Mouse (Mus musculus) lung, embryonic 14.5 days (tissue): ENCODE measurements around the gene Akp3. TPM values are rescaled to one million over a fixed set of nuclear protein-coding genes. Genes with fewer than 3 reads are reported as not detected.

Source experiments
- ATAC-seq: fragments of 200-750 bp; cut with Nextera tagmentation; 2 replicates; pipeline ENCODE4 v1.8.0; 2017; ENCODE audit warnings: mild to moderate bottlenecking, moderate TSS enrichment, moderate library complexity; ENCODE audit not compliant: insufficient read depth
- DNase-seq: peaks from one replicate; pipeline ENCODE4 v3.0.0-alpha.2; 2015
- H3K27ac ChIP-seq: fragments of 300-500 bp; sonication (generic); 2 replicates; pipeline ENCODE4 v1.5.1; 2014; ENCODE audit warnings: low read depth, mild to moderate bottlenecking, moderate library complexity
- H3K27me3 ChIP-seq: fragments of 300-500 bp; sonication (generic); 2 replicates; pipeline ENCODE4 v1.6.1; 2014; ENCODE audit warnings: low read length, control low read depth; ENCODE audit not compliant: insufficient read depth
- H3K36me3 ChIP-seq: fragments of 300-500 bp; sonication (generic); 2 replicates; pipeline ENCODE4 v1.6.1; 2014; ENCODE audit warnings: control low read depth; ENCODE audit not compliant: insufficient read depth
- H3K4me1 ChIP-seq: fragments of 300-500 bp; sonication (generic); 2 replicates; pipeline ENCODE4 v1.6.1; 2014; ENCODE audit warnings: antibody characterized with exemption, control low read depth; ENCODE audit not compliant: insufficient read depth
- H3K4me2 ChIP-seq: fragments of 300-500 bp; sonication (generic); 2 replicates; pipeline ENCODE4 v1.6.1; 2014; ENCODE audit warnings: mild to moderate bottlenecking
- H3K4me3 ChIP-seq: fragments of 300-500 bp; sonication (generic); 2 replicates; pipeline ENCODE4 v1.5.1; 2014; ENCODE audit warnings: low read depth, low read length
- H3K9ac ChIP-seq: fragments of 300-500 bp; sonication (generic); 2 replicates; pipeline ENCODE4 v1.6.1; 2014
- H3K9me3 ChIP-seq: fragments of 300-500 bp; sonication (generic); 2 replicates; pipeline ENCODE4 v1.6.1; 2016; ENCODE audit warnings: low read depth, low read length, control low read depth
- CTCF ChIP-seq: IDR thresholded peaks from 2 replicates; pipeline ENCODE4 v1.5.1; 2016; ENCODE audit warnings: antibody characterized with exemption, low read depth
- WGBS: fragments of 180-500 bp; shearing (Covaris S2); extraction: QIAGEN DNeasy Blood & Tissue Kit; methylation state at CpG from one replicate; pipeline ENCODE4 v1.1.7; 2014; 5-methylcytosine and 5-hydroxymethylcytosine counted together
- polyA plus RNA-seq: library from polyadenylated mRNA; unstranded; fragments of >200 nt; fragmentation: Nextera tagmentation; extraction: Ambion mirVana; gene quantifications from 2 replicates; pipeline ENCODE4 v1.2.1, GENCODE M21; 2014

Akp3 gene
- polyA plus RNA-seq, 1 experiment from 2014 or later = not detected

- 72% methylated on average over 4 of the region's 4 CpGs for WGBS
- no peak overlapping the region for H3K4me2 ChIP-seq
- no peak overlapping the region for H3K27ac ChIP-seq
- DNase-seq (no peak), ATAC-seq (no peak)
- no peak for TF ChIP-seq CTCF
- H3K4me1 ChIP-seq = no peaks in the 10 kb centered on the region
- peaks cover 26% of the 10 kb centered on the region for H3K27me3 ChIP-seq
- H3K9me3 ChIP-seq = no peaks in the 10 kb centered on the region
- H3K4me3 ChIP-seq = no peak overlapping the region
- no peak overlapping the region for H3K9ac ChIP-seq
- no peaks in the 10 kb centered on the region for H3K36me3 ChIP-seq
These were observed 7.0 kb downstream of the Akp3 start for GRCm38 (mm10) chr1:87131803-87132202.

DNA sequence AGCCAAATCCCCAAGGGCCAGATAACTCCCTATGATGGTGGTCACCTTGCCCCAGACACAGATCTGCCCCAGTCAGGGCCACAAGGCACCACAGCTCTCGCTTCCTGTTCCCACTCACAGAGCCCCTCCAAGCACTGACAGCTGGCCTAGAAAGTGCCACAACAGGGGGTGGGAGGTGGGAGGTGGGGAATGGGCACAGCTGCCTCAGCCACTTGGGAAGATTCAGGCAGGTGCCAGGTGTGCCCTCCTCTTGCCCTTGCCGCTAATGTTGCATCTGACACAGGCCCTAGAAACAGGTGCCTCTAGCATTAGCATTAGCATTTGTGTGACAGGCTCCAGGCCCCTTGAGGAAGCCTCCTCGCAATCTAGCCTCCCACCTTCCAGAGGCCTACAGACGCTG is 16.8 kb downstream of the Akp3 start:
- TF ChIP-seq CTCF = no peak
- no peaks in the 10 kb centered on the region for H3K27me3 ChIP-seq
- no peak overlapping the region for H3K4me2 ChIP-seq
- no peaks in the 10 kb centered on the region for H3K36me3 ChIP-seq
- H3K4me1 ChIP-seq = no peaks in the 10 kb centered on the region
- WGBS = 84% methylated on average over 4 of the region's 4 CpGs
- H3K9me3 ChIP-seq = no peaks in the 10 kb centered on the region
- no peak overlapping the region for H3K4me3 ChIP-seq
- ATAC-seq (no peak), DNase-seq (no peak)
- H3K9ac ChIP-seq = no peak overlapping the region
- H3K27ac ChIP-seq = no peak overlapping the region

DNA sequence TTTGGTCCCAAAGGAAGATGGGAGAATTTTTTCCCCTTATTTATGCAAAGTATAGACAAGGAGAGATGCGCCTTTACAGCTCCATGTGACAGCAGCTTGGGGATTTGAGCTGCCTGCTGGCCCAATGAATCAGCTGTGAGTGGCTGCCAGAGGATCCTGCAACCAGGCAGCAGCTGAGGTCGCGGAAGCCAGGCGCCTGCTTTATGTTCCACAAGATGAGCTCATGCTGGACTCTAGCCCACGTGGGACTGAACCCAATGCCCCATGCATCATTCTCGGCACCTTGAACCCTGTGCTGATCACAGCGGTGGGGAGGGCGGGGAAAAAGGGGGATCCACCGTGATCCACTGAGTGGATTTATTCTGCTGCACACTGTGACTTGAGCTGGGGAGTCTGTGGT is 17.7 kb downstream of the Akp3 start:
- no peak overlapping the region for H3K9ac ChIP-seq
- no peak for TF ChIP-seq CTCF
- ATAC-seq (no peak), DNase-seq (no peak)
- H3K36me3 ChIP-seq = no peaks in the 10 kb centered on the region
- H3K4me2 ChIP-seq = no peak overlapping the region
- no peak overlapping the region for H3K27ac ChIP-seq
- H3K4me3 ChIP-seq = no peak overlapping the region
- H3K9me3 ChIP-seq = no peaks in the 10 kb centered on the region
- no peaks in the 10 kb centered on the region for H3K4me1 ChIP-seq
- 58% methylated on average over 9 of the region's 9 CpGs for WGBS
- H3K27me3 ChIP-seq = no peaks in the 10 kb centered on the region

DNA sequence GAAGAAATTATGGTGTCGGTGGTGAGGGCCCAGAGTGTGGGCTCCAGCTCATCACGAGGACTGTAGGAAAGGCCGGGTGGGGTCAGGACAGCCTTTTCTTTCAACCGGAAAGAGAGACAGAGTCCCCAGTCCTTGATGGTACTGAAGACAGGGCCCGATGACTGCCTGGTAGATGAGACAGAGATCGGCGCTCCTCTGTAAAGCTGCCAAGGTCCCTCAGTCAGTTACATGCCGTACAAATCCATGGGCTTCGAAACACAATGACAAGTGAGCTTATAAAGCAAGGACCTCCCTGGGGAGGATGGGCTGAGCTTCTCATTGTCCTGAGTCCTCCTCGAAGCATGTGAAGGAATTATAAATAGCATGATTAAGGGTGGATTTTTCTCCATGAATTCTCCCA is 18.4 kb downstream of the Akp3 start:
- H3K9ac ChIP-seq = no peak overlapping the region
- TF ChIP-seq CTCF = no peak
- no peaks in the 10 kb centered on the region for H3K4me1 ChIP-seq
- DNase-seq = no peak
- WGBS = 75% methylated on average over 10 of the region's 10 CpGs
- no peak overlapping the region for H3K27ac ChIP-seq
- no peaks in the 10 kb centered on the region for H3K36me3 ChIP-seq
- no peak overlapping the region for H3K4me2 ChIP-seq
- no peak overlapping the region for H3K4me3 ChIP-seq
- H3K27me3 ChIP-seq = no peaks in the 10 kb centered on the region
- ATAC-seq = no peak
- no peaks in the 10 kb centered on the region for H3K9me3 ChIP-seq

GRCm38 (mm10) chr1:87149422-87149821 is 24.6 kb downstream of the Akp3 start:
- 28% methylated on average over 13 of the region's 13 CpGs for WGBS
- no peak overlapping the region for H3K9ac ChIP-seq

DNA sequence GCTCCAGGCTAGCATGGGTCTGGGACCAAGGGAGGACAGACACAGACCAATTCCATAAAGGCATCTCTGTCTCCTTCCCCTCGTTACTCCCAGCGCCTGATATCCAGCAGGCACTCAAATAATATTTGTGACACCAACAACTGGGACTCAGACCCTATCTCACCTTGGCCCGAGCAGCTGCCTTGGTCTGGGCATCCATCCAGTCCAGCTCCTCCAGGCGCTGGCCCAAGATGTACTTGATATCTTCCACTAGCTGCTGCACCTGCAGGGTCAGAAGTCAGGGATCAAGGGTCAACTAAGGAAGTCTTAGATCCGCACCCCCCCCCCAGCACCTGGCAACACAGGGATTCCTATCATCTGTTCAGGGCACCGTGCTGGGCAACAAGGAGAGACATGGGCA is 26.5 kb downstream of the Akp3 start:
- no peaks in the 10 kb centered on the region for H3K9me3 ChIP-seq
- DNase-seq = no peak
- H3K4me3 ChIP-seq = no peak overlapping the region
- H3K27ac ChIP-seq = no peak overlapping the region
- no peak overlapping the region for H3K9ac ChIP-seq
- H3K4me2 ChIP-seq = no peak overlapping the region
- no peaks in the 10 kb centered on the region for H3K4me1 ChIP-seq
- ATAC-seq = no peak
- WGBS = 67% methylated on average over 6 of the region's 6 CpGs
- H3K36me3 ChIP-seq = no peaks in the 10 kb centered on the region
- no peak for TF ChIP-seq CTCF
- peaks cover 66% of the 10 kb centered on the region for H3K27me3 ChIP-seq

More at GRCm38 (mm10) chr1:87149422-87149821, 24.6 kb downstream of the Akp3 start:
- no peaks in the 10 kb centered on the region for H3K4me1 ChIP-seq
- DNase-seq = no peak
- no peaks in the 10 kb centered on the region for H3K9me3 ChIP-seq
- H3K4me3 ChIP-seq = no peak overlapping the region
- 0 out of 2 replicates have a peak, but pooled peaks have one; percentile 30 for ATAC-seq
- H3K27me3 ChIP-seq = peaks cover 47% of the 10 kb centered on the region
- no peaks in the 10 kb centered on the region for H3K36me3 ChIP-seq
- H3K27ac ChIP-seq = no peak overlapping the region
- TF ChIP-seq CTCF = no peak
- H3K4me2 ChIP-seq = no peak overlapping the region

DNA sequence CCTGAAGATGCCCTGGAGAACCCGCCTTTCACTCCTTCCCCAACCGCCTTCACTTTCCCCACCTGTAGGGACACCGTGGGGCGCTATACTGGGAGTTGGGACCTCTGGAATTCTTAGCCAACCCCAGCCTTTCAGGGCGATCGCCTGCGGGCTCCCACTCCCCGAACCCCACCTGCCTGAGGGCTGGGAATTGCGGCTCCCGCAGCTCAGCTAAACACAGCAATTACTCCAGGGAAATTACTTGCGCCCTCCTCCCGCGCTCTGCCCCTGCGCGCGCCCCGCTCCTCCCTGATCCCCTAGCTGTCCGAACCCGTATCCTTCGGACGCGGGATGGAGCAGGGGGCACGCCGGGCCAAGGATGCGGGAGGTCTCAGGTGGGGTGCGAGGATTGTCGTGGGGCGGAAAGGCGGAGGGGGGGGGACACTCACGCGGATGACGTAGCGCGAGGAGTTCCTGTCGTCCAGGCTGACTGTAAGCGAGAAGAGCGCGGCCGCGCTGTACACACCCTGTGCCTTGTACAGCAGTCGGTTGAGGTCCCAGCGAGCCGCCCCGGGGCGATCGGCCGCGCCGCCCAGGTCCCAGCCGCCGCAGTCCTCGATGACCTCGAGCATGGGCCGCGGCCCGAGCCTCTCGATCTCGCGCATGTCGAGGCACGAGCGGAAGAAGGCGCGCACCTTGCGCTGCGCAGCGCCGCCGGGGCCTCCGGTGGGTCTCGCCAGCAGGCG is 29.2 kb downstream of the Akp3 start:
- no peaks in the 10 kb centered on the region for H3K36me3 ChIP-seq
- DNase-seq (peak; percentile 17), ATAC-seq (peak; percentile 21; the same call in 1 of the 2 replicates)
- peak overlapping the region; percentile 32 for H3K4me3 ChIP-seq
- H3K9ac ChIP-seq = no peak overlapping the region
- WGBS = 1% methylated on average over 71 of the region's 72 CpGs
- H3K4me2 ChIP-seq = peak overlapping the region; percentile 56
- no peaks in the 10 kb centered on the region for H3K4me1 ChIP-seq
- peaks cover 93% of the 10 kb centered on the region for H3K27me3 ChIP-seq
- no peaks in the 10 kb centered on the region for H3K9me3 ChIP-seq
- no peak for TF ChIP-seq CTCF
- H3K27ac ChIP-seq = no peak overlapping the region
